Mouse (Mus musculus): Measurements from ENCODE around the gene Ptges.

- TF ChIP-seq CTCF (IDR thresholded peaks at IDR 0.05; ENCODE audit: borderline replicate concordance, control insufficient read depth, extremely low read depth, insufficient read depth, low read length, poor library complexity) (no peak), POLR2A (IDR thresholded peaks at IDR 0.05; ENCODE audit: control insufficient read depth, extremely low read depth, insufficient read depth, low read length, poor library complexity) (no peak)
Observed at GRCm38 (mm10) chr2:30941586-30941985, 11.9 kb upstream of the Ptges start.

Measured in thymus, adult 2 months (tissue).